Comparison of ENCODE assay signal across 11 mouse cellular contexts in the genomic region with DNA sequence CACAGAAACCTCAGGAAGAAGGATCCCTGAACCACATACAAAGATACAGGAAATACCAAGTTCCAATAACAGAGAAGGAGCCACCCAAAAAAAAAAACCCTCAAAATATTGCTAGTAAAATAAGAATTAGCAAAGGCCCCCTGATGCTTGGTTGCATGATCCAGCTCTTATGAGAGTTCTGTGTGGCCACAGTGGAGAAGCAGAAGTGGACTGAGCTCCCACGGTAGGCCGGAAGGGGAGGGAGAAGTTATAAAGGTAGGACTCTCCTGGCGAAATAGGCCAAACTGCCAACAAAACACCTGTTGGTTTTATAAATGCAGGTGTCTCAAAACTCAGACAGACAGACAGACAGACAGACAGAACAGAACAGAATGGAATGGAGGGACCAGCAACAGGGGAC.
"Had no signal": no experiment of that assay in that cellular context is flagged by ENCODE, and none has a peak within 500 bp of the region (broad histone marks: within the 10 kb centered on the region; RNA-seq: fewer than 3 reads in every experiment).

No protein-coding gene starts in this region.

- H3K27me3 ChIP-seq: midbrain, embryonic 12.5 days; neural tube, embryonic 12.5 days had no signal

- DNase-seq: lung, embryonic 14.5 days; right cerebral cortex, adult 18-20 months; right cerebral cortex, postnatal 25 days; right cerebral cortex, postnatal 4 days; spleen, adult 18-20 months; thymus, adult 18-20 months; thymus, postnatal 36 days had no signal

- H3K36me3 ChIP-seq: midbrain, embryonic 10.5 days; midbrain, embryonic 12.5 days; neural tube, embryonic 12.5 days had no signal

- H3K27ac ChIP-seq: liver, embryonic 14.5 days; midbrain, embryonic 12.5 days; neural tube, embryonic 12.5 days had no signal

- H3K4me1 ChIP-seq: neural tube, embryonic 12.5 days had no signal

- H3K4me2 ChIP-seq: lung, embryonic 14.5 days; midbrain, embryonic 12.5 days; neural tube, embryonic 12.5 days had no signal

- H3K9me3 ChIP-seq: midbrain, embryonic 10.5 days; neural tube, embryonic 12.5 days had no signal

- H3K9ac ChIP-seq: liver, embryonic 14.5 days; lung, embryonic 14.5 days; midbrain, embryonic 12.5 days; neural tube, embryonic 12.5 days had no signal

- H3K4me3 ChIP-seq: midbrain, embryonic 10.5 days; midbrain, embryonic 12.5 days; neural tube, embryonic 12.5 days had no signal
